Mouse (Mus musculus): ENCODE measurements around the gene Acmsd.
"Not testable (repeated sequence)": the region's sequence is repeated elsewhere in the genome, so short reads cannot be mapped to it uniquely, and the experiment has no call there.

Gene Acmsd

GRCm38 (mm10) chr1:127729096-127729495, at the start of gene Acmsd:
Gene Acmsd (plus strand): TSS chr1:127729413.
- no peak for DNase-seq (ENCODE audit: extremely low spot score)

- DNase-seq (ENCODE audit: extremely low spot score): peak; percentile 61
Measured at GRCm38 (mm10) chr1:127679498-127680133, 49.6 kb upstream of the Acmsd start, which contains the start of gene Tmem163. Gene Tmem163 (minus strand): TSS chr1:127679548.

GRCm38 (mm10) chr1:127696533-127696932, 32.7 kb upstream of the Acmsd start:
- DNase-seq (ENCODE audit: extremely low spot score): no peak

GRCm38 (mm10) chr1:127702187-127702586, 27.0 kb upstream of the Acmsd start:
- no peak for DNase-seq (ENCODE audit: extremely low spot score)

GRCm38 (mm10) chr1:127706269-127706668, 22.9 kb upstream of the Acmsd start:
- DNase-seq (ENCODE audit: extremely low spot score): no peak

- DNase-seq (ENCODE audit: extremely low spot score): no peak
Measured at GRCm38 (mm10) chr1:127716441-127716840, 12.8 kb upstream of the Acmsd start.

GRCm38 (mm10) chr1:127718290-127718689, 10.9 kb upstream of the Acmsd start:
- DNase-seq (ENCODE audit: extremely low spot score): no peak

- DNase-seq (ENCODE audit: extremely low spot score): no peak
Measured at GRCm38 (mm10) chr1:127723596-127723995, 5.6 kb upstream of the Acmsd start.

GRCm38 (mm10) chr1:127731086-127731485, 1.9 kb downstream of the Acmsd start:
- DNase-seq (ENCODE audit: extremely low spot score): no peak

- DNase-seq (ENCODE audit: extremely low spot score): no peak
Measured at GRCm38 (mm10) chr1:127732435-127732834, 3.2 kb downstream of the Acmsd start.

GRCm38 (mm10) chr1:127732841-127733240, 3.6 kb downstream of the Acmsd start:
- DNase-seq (ENCODE audit: extremely low spot score): no peak

GRCm38 (mm10) chr1:127735356-127735755, 6.1 kb downstream of the Acmsd start:
- no peak for DNase-seq (ENCODE audit: extremely low spot score)

GRCm38 (mm10) chr1:127750401-127751102, 21.3 kb downstream of the Acmsd start:
- no peak for DNase-seq (ENCODE audit: extremely low spot score)

- DNase-seq (ENCODE audit: extremely low spot score): no peak
Measured at GRCm38 (mm10) chr1:127755806-127756205, 26.6 kb downstream of the Acmsd start.

- DNase-seq (ENCODE audit: extremely low spot score): no peak
Measured at GRCm38 (mm10) chr1:127756331-127757163, 27.3 kb downstream of the Acmsd start.

- DNase-seq (ENCODE audit: extremely low spot score): not testable (repeated sequence)
Measured at GRCm38 (mm10) chr1:127757164-127757545, 27.9 kb downstream of the Acmsd start.

GRCm38 (mm10) chr1:127765468-127765867, 36.3 kb downstream of the Acmsd start:
- no peak for DNase-seq (ENCODE audit: extremely low spot score)

GRCm38 (mm10) chr1:127766741-127767140, 37.5 kb downstream of the Acmsd start:
- no peak for DNase-seq (ENCODE audit: extremely low spot score)

- no peak for DNase-seq (ENCODE audit: extremely low spot score)
Measured at GRCm38 (mm10) chr1:127773198-127773802, 44.1 kb downstream of the Acmsd start.

- DNase-seq (ENCODE audit: extremely low spot score): peak; percentile 99
Measured at GRCm38 (mm10) chr1:127773803-127774500, 44.7 kb downstream of the Acmsd start, which contains the start of gene Ccnt2. Gene Ccnt2 (plus strand): TSS chr1:127774164.

- no peak for DNase-seq (ENCODE audit: extremely low spot score)
Measured at GRCm38 (mm10) chr1:127774501-127774880, 45.3 kb downstream of the Acmsd start.
